Mouse (Mus musculus): Measurements from ENCODE around the gene Ccdc184. TPM values are rescaled to one million over a fixed set of nuclear protein-coding genes. Genes with fewer than 3 reads are reported as not detected.

Ccdc184 gene
- total RNA-seq (2021), result 1 to 10 TPM; 1.2 to 1.5 TPM
- long read RNA-seq, experiment 1, partial matches to known transcripts, result 0 of 2 reads
- long read RNA-seq, experiment 1, other reads (novel, unspliced or antisense), result 0 of 2 reads
- long read RNA-seq, experiment 2, partial matches to known transcripts, result 0 of 1 reads
- long read RNA-seq, experiment 2, other reads (novel, unspliced or antisense), result 0 of 1 reads

DNA sequence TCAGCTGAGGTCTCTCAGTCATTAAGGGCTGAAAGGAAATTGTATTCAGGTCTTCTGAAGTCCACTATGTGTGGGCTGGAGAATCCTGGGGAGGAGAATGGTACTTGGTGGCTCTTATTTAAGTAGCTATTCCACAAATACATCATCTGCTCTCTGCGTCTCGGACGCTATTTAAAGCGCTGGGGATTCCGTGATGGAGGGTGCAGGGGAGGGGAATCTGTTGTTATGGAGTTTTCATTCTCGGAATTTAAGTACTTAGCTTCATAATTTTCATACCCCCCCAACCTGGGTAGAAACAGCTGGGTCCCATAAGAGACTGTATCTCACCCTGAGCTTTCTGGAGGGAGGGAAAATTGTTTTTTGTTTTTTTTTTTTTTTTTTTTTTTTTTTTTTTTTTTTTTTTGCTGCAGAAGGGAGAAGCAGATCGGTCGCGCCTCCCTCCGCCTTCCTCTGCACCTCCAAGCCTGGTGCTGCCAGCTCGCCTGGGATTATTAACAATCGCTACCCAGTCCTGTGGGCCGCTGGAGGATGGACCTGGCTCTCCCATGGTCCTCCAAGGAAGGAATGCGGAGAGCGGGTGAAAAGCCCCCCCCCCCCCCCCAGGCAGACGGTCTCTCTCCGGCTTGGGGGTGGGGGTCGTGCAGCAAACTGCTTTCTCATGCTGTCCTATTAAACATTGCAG lies at the start of gene Ccdc184:
Gene Ccdc184 (plus strand): TSS at position 196 of the 682 bp plus-strand sequence.
- no peak for DNase-seq

DNA sequence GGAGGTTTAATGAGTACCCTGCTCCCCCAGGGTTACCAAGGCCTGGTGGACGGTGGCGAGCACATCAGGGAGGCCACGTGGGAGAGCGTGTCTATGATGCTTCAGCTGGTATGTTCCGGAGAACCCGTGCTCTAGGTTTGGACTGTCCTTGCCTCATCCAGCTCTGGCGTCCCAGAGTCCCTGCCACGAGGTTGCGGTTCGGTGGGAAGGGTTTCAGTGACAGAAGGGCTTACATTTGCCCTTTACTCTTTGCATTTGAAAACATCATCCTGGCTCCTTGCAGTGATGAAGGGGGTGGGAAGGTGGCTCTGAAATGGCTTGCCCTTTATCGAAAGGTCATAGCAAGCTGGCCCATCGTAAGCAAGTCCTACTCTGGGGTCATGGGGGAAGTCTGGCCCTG lies 47.6 kb upstream of the Ccdc184 start:
- no peak for DNase-seq

GRCm38 (mm10) chr15:98120831-98121230 lies 46.1 kb upstream of the Ccdc184 start:
- no peak for DNase-seq

- no peak for DNase-seq
Measured at GRCm38 (mm10) chr15:98131001-98131400, 36.0 kb upstream of the Ccdc184 start.

DNA sequence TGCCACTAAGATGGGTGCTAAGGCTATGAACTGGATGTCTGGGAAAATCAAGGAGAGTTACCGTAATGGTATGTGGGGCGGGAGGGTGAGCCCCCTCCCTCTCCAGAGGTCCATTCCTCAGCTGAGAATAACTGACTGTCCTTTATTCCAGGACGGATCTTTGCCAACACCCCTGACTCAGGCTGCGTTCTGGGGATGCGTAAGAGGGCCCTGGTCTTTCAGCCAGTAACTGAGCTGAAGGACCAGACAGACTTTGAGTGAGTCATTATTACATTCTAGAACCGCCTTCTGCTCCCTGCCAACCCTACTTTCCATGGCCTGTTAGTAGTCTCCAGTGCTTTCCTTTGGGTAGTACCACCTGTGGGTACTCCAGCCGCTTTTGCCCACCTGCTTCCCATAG lies 35.5 kb upstream of the Ccdc184 start:
- no peak for DNase-seq

DNA sequence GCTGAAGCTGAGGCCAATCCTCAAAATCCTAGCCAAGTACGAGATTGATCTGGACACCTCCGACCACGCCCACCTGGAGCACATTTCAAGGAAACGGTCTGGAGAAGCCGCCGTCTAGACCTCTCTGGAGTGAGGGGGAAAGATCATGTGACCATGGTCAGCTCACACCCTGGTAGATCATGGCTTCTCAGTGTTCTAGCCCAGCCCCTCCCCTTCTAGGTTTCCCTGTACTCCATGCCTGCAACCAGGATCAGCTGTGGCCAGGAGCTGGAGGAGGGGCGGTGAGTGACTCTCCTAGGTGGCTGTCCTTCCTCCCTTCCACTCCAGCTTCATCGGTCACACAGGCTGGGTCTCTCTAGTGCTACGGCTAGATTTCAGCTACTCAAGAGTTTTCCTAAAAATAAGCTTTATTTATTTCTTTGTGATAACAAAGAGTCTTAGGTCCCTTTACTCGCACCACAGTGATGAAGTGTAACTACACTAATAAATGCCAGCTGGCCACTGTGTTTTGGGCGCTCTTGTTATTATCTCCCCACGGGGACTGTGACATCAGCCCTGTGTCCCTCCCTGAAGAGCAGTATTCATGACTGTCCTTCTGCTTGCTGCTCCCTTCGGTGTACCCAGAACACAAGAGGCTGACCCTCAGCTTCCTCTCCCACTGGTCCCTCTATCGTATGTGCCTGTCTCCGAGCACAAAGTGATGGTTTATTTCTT lies 34.9 kb upstream of the Ccdc184 start:
- no peak for DNase-seq

DNA sequence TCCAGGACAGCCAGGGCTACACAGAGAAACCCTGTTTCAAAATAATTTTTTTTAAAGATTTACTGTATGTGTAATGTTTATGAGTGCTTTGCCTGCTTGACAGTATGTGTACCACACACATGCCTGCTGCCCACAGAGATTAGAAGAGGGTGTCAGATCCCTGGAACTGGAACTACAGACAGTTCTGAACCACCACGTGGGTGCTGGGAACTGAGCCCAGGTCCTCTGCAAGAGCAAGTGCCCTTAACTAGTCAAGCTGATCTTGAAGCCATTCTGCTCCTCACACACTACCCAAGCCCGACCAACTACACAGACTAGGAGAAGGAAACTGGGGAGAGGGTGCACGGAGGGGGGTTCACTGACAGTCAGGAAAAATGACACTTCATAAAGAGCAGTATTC lies 33.5 kb upstream of the Ccdc184 start:
- DNase-seq, result no peak

- no peak for DNase-seq
Measured at GRCm38 (mm10) chr15:98134034-98134433, 32.9 kb upstream of the Ccdc184 start.

DNA sequence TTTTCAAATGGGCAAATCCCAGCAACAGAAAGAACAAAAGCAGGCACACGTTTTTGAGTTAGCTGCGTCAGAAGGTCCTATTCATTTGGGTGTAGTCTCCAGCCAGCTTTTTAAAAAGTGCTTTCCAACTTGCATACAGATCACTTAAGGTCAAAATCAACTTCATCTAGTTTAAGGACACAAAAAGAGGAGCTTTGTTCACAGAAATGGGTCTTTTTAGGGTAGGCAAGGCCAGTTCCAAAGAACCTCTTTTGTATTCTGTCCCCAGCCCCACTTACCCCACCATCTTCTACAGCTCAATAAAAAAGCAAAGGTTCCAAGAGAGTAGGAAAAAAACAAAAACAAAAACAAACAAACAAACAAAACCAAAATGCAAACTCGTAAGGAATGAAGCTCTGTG lies 32.3 kb upstream of the Ccdc184 start:
- DNase-seq, result no peak

DNA sequence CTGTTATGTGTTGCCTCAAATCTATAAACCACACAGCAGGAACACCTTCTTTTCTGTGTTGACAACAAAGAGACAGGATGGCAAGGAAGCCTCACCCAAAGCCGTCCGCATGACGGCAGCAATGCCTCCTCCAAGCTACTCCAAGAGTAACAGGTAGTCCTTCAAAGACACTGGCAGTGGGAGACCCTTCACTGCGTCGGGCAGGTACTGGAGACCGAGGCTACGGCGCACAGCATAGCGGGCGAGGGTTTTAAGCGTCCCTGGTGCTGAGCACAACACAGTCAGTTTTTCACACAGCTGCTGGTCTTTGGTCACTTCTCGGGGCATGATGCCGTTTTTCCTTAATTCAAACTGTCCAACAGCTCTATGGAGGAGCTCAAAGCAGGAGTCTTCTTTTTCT lies 31.3 kb upstream of the Ccdc184 start:
- DNase-seq, result no peak

DNA sequence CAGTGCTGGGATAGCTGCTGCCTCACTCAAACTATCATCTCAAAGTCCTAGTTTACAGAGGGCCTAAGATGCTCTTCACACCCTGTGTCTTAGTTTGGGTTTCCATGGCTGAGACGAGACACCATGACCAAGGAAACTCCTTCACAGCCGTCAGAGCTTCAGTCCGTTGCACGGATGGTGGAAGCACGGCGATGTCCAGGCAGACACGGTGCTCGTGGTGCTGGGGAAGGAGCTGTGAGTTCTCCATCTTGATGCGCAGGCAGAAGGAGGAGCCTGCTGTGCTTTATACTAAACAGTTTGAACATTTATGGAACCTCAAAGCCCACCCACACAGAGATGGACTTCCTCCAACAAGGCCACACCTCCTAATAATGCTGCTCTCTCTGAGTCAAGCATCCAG lies 30.1 kb upstream of the Ccdc184 start:
- no peak for DNase-seq

DNA sequence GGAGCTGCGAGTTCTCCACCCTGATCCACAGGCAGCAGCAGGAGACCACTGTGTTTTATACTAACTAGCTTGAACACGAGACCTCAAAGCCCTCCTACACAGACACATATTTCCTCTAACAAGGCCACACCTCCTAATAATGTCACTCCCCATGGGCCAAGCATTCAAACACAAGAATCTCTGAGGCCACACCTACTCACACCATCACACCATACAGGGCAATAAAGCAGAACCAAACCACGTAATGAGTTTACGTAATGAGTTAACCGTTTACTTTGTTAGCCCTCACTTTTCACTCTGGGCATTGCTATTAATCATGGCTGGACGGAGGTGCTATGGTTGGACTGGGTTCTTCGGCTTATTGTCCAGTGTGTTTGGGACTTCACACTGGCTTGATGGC lies 27.2 kb upstream of the Ccdc184 start:
- DNase-seq, result no peak

GRCm38 (mm10) chr15:98140809-98141208 lies 26.1 kb upstream of the Ccdc184 start:
- no peak for DNase-seq

DNA sequence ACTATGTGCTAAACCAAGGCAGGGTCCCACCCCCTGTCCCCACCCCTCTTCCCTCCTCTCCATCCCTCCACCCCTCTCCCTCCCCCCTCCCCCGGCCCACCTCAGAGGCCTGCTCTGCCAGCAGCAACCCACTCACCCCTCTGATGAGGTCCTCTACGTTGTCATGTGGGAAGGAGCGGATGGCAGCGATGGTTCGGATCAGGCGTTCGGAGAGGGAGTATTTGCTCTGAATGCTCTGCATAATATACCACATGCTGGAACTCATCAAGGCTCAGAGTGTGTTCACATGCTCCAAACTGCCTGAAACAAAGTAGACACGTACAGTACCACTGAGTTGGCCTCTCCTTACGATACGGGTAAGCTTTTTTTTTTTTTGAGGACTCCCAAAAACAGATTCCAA lies 24.4 kb upstream of the Ccdc184 start:
- DNase-seq, result no peak

GRCm38 (mm10) chr15:98144861-98145507 lies 22.0 kb upstream of the Ccdc184 start:
- DNase-seq, result no peak

DNA sequence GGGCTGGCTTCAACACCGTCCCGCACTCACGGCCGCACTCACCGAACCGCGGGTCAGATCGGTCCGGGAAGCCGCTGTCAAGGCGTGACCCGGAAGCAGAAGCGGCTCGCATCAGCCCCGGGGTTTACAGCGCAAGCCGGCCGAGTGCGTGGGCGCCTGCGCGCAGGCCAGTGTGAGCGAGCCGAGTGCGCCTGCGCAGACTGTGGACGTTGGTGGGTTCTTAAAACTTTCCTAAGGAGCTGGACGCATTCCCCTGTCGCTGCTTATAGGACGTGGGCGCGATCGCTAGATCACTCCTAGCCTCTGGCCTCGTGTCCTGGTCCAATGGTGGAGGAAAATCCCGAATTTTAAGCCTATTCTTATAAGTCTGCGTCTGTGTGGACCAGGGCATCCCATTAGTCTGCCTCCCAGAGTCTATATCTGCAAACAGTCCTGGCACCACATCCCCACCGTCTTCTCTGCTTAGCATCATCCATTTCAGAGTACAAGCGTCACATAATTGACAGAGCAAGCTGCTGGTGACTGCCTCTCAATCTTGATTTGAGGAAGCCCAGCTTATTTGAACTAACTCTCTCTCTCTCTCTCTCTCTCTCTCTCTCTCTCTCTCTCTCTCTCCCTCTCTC lies 21.3 kb upstream of the Ccdc184 start:
- DNase-seq, result peak; percentile 95

GRCm38 (mm10) chr15:98148356-98148755 lies 18.6 kb upstream of the Ccdc184 start:
- no peak for DNase-seq

DNA sequence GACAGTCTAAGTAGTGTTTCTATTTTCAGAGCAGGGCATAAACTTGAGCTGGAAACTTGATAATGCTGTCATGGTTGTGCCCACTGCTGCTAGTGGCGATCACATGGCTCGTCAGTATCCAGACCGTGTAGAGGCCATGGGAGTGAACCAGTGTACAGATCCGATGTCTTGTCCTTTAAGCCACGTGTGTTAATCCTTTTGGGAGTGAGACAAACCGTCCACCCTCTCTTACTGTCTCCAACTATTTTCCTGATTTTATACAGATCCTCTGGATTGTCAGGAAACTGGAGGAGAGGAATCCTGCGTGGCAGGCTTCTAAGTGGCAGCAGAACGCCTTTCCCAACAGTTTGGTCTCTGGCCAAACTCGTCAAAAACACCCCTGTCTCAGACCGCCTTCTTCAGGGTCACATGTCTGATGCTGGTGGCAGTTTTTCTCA lies 17.8 kb upstream of the Ccdc184 start:
- DNase-seq, result no peak

- DNase-seq, result no peak
Measured at GRCm38 (mm10) chr15:98152916-98153315, 14.0 kb upstream of the Ccdc184 start.

DNA sequence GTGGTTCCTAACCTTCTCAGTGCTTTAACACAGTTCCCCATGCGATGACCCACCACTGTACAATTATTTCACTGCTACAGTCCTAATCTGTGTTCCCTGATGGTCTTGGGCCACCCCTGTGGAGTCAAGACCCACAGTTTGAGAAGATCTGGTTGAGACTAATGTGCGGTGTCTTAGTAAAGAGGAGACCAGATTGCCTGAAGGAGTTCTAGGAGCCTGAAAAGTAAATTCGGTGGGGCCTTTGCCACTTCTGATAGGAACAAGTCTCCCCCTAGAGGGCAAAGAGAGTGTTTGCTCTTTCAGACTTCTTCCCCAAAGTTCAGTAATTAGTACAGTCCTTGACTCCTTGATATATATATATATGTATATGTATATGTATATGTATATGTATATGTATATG lies 13.3 kb upstream of the Ccdc184 start:
- DNase-seq, result peak; percentile 18

GRCm38 (mm10) chr15:98154146-98154545 lies 12.8 kb upstream of the Ccdc184 start:
- DNase-seq, result no peak

DNA sequence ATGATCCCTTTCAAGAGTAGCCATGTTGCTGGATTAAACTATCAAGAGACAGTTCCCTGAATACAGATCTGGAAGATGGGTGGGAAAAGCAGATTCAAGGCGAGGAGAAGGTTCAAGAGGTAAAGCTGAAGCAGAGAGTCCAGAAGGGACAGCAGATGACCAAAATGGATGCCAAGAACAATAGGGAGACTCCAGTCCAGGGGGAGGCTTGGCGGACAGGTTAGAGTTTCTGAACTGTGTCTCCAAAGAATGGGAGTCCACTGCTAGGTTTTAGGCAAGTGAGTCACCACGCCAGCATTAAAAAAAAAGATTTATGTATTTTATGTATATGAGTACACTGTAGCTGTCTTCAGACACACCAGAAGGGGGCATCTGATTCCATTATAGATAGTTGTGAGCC lies 12.3 kb upstream of the Ccdc184 start:
- no peak for DNase-seq

DNA sequence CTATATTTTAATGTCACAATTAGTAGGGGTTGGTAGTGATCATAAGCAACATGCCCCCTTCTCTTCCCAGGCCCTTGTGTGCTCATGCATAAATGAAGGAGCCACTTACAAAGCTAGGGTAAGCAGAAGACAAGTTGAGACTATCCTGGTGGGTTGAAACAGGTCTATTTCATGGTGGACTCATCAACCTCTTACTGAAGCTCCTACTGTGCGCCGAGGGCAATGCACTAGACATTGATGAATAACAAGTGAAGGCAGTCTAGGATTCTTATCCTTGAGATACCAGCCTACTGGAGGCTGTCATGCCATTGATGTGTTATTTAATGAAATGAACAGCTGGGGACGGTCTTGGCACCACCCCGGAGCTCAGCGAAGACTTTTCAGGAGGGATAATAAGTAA lies 11.7 kb upstream of the Ccdc184 start:
- no peak for DNase-seq

All from adrenal gland, postnatal 10 days (tissue).